Mouse (Mus musculus): ENCODE measurements at regions not wholly inside any gene's neighbourhood (a gene's known extent, or its start where the extent isn't known, plus 50 kb on each side); places are given as distances from the start of the nearest gene placed in this dataset.

DNA sequence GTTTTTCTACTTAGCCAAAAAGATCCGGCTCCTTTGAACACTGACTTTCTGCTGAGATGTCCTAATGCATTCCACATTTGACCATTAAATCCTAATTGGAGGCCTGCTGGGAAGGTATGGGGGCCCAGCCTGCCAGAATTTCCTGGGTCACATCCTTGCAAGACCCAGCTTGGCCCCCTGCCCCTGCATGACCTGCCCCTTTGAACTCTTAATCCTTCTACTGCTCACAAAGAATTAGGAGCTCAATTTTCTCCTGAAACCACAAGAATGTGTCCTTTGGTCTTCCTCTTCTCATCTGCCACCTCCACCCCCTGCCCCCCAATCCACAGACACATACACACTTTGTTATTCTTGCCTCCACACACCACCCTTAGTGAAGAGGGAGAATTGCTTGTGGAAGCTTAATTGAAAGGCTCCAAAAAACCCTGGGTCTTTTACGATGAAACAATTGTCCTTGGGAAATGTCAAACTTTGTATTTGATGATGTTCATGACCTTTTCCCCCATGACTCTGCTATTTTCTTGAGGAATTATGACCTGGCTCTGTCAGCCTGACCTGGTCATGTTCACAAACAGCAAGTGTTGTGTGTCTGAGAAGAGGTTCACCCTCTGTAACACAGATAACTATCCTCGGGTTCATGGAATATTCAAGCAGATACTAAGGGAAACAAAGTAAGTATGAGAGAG is 792.3 kb downstream of the Gsdmc2 start:
- no peak for TF ChIP-seq CTCF (IDR thresholded peaks at IDR 0.05)
- intact Hi-C loops (cut with DNase I), result no loop called here
- Histone ChIP-seq H3K27ac (no peak overlapping the region), H3K4me3 (no peak overlapping the region)
- DNase-seq, result no peak

DNA sequence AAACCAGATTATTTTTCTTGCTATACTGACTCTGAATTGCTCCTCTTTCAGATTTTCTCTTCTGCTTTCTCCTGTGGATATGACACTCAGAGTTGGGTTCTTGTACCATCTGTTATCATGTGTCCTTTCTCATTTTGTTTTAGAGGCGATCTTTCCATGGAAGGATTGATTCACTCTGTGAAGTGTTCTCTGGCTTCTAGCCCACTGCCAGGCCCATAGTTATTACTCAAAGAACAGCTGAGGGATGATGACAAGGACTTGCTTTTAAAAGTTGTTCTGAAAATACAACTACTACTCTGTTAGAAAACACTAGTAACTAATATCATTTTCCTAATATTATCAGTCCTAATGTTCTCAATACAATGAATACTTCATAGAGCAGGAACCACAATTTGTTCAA is 794.9 kb downstream of the Gsdmc2 start:
- Histone ChIP-seq H3K4me3 (no peak overlapping the region), H3K27ac (no peak overlapping the region)
- intact Hi-C loops (cut with DNase I), result no loop called here
- DNase-seq, result no peak
- no peak for TF ChIP-seq CTCF (IDR thresholded peaks at IDR 0.05)

DNA sequence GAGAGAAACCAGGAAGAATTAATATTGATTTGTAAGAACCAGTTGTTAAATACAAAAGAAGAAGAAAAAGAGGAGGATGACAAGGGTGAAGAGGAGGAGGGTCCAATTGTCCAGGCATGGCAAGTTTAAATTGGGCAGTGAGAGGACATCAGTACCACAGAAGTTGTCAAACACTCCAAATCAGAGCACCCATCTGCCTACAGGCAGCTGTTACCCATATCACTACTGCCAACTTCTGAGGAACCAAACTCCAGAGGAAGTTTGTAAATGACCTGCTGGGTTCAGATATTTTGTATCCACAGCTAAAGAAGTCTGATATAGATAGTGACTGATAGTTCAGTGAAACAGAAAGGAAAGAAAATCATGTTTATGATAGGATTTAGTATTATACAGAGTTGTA is 802.6 kb downstream of the Gsdmc2 start:
- intact Hi-C loops (cut with DNase I), result no loop called here
- DNase-seq, result no peak
- H3K27ac ChIP-seq, result no peak overlapping the region
- H3K4me3 ChIP-seq, result no peak overlapping the region
- TF ChIP-seq CTCF (IDR thresholded peaks at IDR 0.05), result no peak

DNA sequence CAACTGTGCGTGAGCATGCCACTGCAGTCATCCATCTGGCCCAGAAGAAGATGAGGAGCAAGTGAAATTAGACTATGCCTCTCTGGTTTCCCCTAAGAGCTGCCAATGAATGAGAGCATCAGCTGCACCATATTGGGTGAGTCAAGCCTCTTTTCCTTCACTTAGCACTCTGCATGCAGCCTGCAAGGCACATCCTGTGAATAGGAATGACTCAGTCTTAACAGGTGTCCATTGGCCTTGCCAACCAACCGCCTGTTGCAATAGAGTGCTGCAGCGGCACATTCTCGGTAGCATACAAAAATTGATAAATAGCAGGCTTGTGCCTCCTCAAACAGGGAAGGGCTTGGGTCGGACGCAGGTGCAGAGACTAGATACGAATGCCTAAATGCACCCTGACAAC is 808.7 kb downstream of the Gsdmc2 start:
- Histone ChIP-seq H3K27ac (peak overlapping the region; percentile 54), H3K4me3 (no peak overlapping the region)
- peak; percentile 59 for DNase-seq
- TF ChIP-seq CTCF (IDR thresholded peaks at IDR 0.05), result no peak
- intact Hi-C loops (cut with DNase I), result no loop called here

DNA sequence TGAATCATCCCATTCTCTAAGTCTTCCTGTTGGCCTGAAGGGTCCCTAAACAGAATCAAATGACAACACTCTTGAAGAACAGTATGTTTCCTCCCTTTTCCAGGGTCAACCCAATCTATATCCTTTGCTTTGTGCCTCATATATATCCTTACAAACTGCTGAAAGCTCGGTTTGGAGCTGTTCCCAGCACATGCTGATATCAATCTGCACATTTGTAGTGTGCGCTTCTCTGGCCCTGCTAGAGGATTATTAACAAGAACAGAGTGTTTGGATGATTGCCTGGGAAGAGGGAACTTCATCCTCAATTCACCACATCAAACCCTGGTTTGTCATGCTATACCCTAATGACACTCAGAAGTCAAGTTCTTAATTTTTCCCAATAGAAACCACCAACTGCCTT is 824.2 kb downstream of the Gsdmc2 start:
- DNase-seq, result no peak
- intact Hi-C loops (cut with DNase I), result no loop called here
- no peak overlapping the region for H3K27ac ChIP-seq
- no peak overlapping the region for H3K4me3 ChIP-seq
- TF ChIP-seq CTCF (IDR thresholded peaks at IDR 0.05), result no peak

DNA sequence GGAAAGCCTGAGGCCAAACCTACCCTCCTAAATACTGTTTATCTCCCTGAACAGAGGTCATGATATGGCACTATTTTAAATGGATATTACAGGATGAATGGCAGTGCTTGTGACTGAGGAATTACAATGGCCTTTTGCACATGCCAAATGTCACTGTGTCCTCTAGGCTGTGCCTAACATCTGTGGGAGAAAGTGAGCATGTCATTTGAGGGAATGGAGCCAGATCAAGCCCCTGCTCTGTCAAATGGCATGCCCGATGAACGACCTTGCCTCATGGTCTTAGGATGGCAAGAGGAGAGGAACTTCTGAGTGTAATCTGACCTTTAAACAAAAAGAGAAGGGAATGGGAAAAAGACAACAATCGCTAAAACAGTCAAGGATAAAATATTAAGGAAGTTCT is 827.0 kb downstream of the Gsdmc2 start:
- Histone ChIP-seq H3K4me3 (no peak overlapping the region), H3K27ac (no peak overlapping the region)
- TF ChIP-seq CTCF (IDR thresholded peaks at IDR 0.05), result no peak
- no peak for DNase-seq
- intact Hi-C loops (cut with DNase I), result loop anchor here (5.0 kb wide), 1 partner anchor 584 kb away; no protein-coding TSS in a partner anchor

DNA sequence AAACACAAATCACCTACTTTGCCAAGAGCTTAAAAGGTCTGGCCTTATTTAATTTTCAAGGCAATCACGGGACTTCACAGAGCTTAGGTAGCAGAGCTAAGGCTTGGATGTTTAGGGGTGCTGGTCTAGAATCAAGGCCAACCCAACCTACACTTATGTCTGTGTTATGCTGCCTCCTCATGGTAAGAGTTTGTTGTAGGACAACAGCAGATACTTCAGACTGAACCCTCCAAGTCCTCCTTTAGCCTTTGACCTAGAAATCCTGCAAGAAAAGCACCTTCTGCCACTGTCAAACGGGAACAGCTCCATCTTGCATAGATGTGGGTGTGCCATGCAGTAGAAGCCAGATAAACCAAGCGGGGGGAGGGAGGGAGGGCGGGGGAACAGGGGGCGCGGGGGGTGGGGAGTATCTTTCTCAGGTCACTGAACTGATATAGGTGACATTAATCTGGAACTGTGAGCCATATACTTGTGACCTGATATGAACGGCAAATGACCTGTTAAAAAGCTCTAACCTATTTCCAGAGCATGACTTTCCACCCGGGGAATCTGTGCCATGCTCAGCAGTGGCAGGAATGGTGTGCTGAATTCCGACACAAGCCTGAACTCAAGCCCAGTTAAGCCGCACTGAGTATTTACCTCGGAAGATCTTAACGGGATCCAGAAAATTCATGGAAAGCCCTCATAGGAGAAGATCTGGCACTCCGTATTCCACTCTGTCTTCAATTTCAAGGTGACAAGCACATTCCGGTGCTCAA is 838.3 kb downstream of the Gsdmc2 start:
- peak; percentile 76 for DNase-seq
- H3K27ac ChIP-seq, result peak overlapping the region; percentile 71
- peak; percentile 51 for TF ChIP-seq CTCF (IDR thresholded peaks at IDR 0.05)
- no peak overlapping the region for H3K4me3 ChIP-seq
- intact Hi-C loops (cut with DNase I), result loop anchor here (2.0 to 10.0 kb wide), 5 partner anchors 56 to 1592 kb away; no protein-coding TSS in a partner anchor

DNA sequence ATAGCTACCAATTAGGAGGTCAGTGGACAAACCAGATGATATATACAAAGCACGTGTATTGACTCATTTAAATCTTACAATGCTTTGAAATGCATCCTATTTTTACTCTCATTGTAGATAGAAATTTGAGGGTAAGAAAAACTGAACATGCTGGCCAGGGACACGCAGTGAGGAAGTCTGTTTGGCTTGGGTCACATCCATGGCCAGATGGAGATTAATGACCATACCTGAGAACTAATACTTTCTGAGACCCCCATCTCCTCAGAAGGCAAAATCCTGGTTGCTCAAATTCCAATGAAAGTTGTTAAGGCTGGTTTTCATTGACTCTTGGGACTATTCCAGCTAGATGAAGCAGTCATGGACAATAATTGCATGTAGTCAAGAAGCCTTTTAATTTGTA is 850.3 kb downstream of the Gsdmc2 start:
- TF ChIP-seq CTCF (IDR thresholded peaks at IDR 0.05), result no peak
- intact Hi-C loops (cut with DNase I), result no loop called here
- no peak for DNase-seq
- H3K27ac ChIP-seq, result no peak overlapping the region
- no peak overlapping the region for H3K4me3 ChIP-seq

DNA sequence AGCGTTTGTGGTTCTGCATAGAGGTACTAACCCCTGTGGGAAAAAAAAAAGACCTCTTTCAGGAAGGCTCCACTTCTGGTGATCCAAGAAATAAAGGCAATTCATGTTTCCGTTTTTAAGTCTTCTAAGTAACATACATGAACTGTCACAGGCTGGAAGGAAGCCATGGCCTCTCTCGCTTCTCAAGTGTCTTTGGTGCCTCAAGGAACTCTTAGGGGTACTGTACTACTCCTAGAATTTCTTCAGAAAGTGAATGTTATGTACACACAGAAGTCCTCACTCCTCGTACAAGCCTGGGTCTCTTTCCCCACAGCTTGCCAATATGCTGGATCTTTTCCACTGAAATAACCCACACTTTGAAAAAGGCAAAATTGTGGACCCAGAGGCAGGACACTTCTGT is 858.1 kb downstream of the Gsdmc2 start:
- intact Hi-C loops (cut with DNase I), result no loop called here
- no peak for DNase-seq
- Histone ChIP-seq H3K27ac (no peak overlapping the region), H3K4me3 (no peak overlapping the region)
- no peak for TF ChIP-seq CTCF (IDR thresholded peaks at IDR 0.05)

DNA sequence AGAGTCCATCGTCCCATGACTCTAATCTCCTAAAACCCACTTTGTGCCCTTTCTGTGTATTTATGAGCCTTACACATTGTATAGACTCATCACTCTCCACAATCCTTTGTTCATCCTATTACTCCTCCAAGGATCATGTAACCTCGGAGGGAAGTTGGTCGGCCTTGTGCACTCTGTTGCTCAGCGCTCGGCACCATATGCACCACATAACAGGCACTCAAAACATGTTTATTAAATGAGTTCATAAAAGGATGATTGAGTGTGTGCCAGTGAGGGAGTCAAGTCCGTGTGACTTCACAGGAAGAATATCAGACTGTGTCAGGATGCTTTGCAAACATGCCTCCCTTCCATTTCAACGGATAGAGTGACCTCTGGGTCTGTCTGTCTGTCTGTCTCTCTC is 858.8 kb downstream of the Gsdmc2 start:
- intact Hi-C loops (cut with DNase I), result no loop called here
- Histone ChIP-seq H3K27ac (no peak overlapping the region), H3K4me3 (no peak overlapping the region)
- TF ChIP-seq CTCF (IDR thresholded peaks at IDR 0.05), result no peak
- no peak for DNase-seq

DNA sequence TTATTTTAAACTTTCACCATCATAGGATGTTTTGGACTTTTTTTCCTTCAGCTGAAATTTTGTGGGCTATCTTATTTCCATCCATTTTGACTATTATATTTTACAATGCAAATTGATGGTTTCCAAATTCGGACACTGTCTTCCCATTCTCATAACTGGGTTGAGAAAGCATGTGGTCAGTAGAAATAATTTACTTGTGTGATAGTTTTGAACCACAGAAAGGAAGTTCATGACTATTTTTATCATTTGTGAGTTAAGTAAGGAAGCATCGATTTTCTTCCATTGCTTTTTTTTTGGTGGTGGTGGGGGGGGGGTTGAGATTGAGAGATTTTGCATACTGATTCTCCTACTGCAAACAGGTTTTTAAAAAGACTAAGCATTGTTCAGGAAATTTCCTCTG is 874.4 kb downstream of the Gsdmc2 start:
- TF ChIP-seq CTCF (IDR thresholded peaks at IDR 0.05), result no peak
- DNase-seq, result no peak
- no peak overlapping the region for H3K27ac ChIP-seq
- intact Hi-C loops (cut with DNase I), result no loop called here
- no peak overlapping the region for H3K4me3 ChIP-seq

DNA sequence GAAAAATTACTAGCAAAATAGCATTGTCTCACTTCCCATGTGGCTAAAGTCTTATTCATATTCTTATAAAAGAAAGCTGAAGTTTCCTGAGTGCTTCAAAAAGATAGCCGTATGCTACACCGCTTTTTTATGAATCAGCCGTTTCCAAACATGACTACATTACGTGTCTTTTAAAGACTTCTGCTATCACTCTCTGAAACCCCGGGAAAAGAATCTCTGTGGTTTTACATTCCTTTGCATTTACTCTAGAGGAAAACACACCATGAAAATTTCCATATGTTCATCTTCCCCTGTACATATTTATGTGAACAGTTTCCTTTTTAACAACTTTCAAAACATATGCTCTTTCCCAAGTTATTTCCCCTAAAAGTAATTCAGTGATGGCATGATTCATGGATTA is 882.3 kb downstream of the Gsdmc2 start:
- intact Hi-C loops (cut with DNase I), result no loop called here

DNA sequence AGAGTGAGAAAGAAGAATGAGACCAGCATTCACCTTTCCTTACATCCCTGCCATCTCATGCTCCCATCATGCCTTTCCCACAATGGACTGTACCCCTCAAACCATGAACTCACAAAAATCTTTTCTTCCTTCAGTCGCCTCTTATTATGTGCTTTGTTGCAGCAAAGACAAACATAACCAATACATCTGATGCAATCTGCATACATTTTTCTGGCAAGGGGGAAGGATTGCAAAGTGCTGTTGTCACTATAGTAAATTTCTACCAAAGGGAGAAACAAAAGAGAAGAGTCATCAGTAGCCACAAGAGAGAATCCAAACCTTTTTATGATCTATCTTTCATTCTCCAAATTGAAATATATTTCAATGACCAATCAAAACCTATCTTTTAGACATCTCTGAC is 884.4 kb downstream of the Gsdmc2 start:
- H3K27ac ChIP-seq, result no peak overlapping the region
- no peak for TF ChIP-seq CTCF (IDR thresholded peaks at IDR 0.05)
- intact Hi-C loops (cut with DNase I), result no loop called here
- H3K4me3 ChIP-seq, result no peak overlapping the region
- no peak for DNase-seq

More for the DNA sequence above, 882.3 kb downstream of the Gsdmc2 start:
- Histone ChIP-seq H3K27ac (no peak overlapping the region), H3K4me3 (no peak overlapping the region)
- DNase-seq, result no peak
- no peak for TF ChIP-seq CTCF (IDR thresholded peaks at IDR 0.05)
